Mouse (Mus musculus) cortical plate, adult 2 months (tissue): ENCODE data around the gene Ceacam1.

Source experiments
- CTCF ChIP-seq: fragments of 200-500 bp; IDR thresholded peaks from 2 replicates; pipeline ENCODE4 v1.5.1; 2011; ENCODE audit warnings: mild to moderate bottlenecking, control low read depth, low read length; ENCODE audit not compliant: insufficient read depth; ENCODE audit errors: extremely low read depth
- POLR2A ChIP-seq: fragments of 200-500 bp; IDR thresholded peaks from 2 replicates; pipeline ENCODE4 v1.6.1; 2011; ENCODE audit warnings: mild to moderate bottlenecking, low read length, control low read depth; ENCODE audit not compliant: insufficient read depth; ENCODE audit errors: extremely low read depth

DNA sequence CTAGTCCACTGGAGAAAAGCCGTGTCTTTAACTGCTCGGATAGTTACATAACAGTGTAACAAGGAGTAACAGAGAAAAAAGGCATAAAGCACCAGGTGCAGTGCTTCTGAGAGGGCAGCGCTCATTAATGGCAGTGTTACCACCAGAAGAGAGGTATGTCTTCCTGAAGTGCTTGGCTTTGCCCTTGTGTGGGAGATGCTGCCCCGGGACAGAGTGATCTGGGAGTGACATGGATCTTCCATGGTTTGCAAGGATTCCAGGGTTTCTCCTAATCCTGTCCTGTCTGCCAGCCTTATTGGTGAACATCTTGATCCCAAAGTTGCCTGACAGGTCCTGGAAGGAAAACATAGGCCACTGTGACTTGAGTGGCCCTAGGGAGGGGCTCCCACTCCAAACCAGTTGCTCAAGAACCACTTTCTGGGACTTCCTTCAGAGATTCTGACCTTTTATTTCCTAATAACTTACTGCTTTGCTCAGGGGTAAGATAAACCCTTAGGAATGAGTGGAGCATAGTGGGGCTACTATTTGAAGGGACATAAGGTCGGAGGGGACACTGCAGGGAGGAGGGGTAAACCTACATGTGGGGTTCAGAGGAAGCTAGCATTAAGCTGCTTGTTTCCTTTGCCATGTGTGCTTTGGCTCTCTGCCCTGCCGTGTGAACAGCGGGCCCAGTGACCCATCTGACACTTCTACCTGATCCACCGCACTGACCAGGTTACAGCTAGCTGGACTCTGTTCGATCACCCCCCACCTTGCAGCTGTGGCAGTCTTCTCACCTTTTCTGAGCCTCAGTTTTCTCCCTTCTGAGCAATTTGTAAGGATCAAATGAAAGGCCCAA, 37.2 kb downstream of the Ceacam1 start:
- TF ChIP-seq CTCF (no peak), POLR2A (no peak)
